Comparison of ENCODE assay signal across 8 mouse cellular contexts in genomic region chr13:100776056-100776419, GRCm38 (mm10). TPM values are rescaled to one million over a fixed set of nuclear protein-coding genes. Genes with fewer than 3 reads are reported as not detected.
DNase-seq lines count a peak whose midpoint lies in the region; ATAC-seq and TF ChIP-seq lines count a peak whose summit lies in the region.

No protein-coding gene starts in this region.

- peak overlapping the region; percentile 85 for H3K9ac ChIP-seq in lung, embryonic 16.5 days (ENCODE audit: low read length)
- H3K9ac ChIP-seq in intestine, postnatal 0 days (ENCODE audit: low read depth, low read length), result 0 out of 2 replicates have a peak overlapping the region, but pooled peaks have one; percentile 27
- peak overlapping the region; percentile 48 for H3K9ac ChIP-seq in neural tube, embryonic 14.5 days (replicated peaks; ENCODE audit: low read depth, low read length)

- H3K27ac ChIP-seq in lung, embryonic 16.5 days (ENCODE audit: low read length), result peak overlapping the region; percentile 63
- no peak overlapping the region for H3K27ac ChIP-seq in intestine, postnatal 0 days (ENCODE audit: low read depth, low read length)
- H3K27ac ChIP-seq in neural tube, embryonic 14.5 days (ENCODE audit: low read depth, low read length), result no peak overlapping the region

- no peak for DNase-seq in lung, postnatal 14 days
- no peak for DNase-seq in layer of hippocampus, postnatal 25 days (ENCODE audit: extremely low spot score in 1 of 2, low spot score in 1 of 2)
- DNase-seq in right cerebral cortex, adult 18-20 months, result no peak
- DNase-seq in right cerebral cortex, postnatal 10 days (ENCODE audit: low spot score in 2 of 2), result no peak

- peak overlapping the region; percentile 87 for H3K4me2 ChIP-seq in lung, embryonic 16.5 days (ENCODE audit: low read depth, low read length)
- H3K4me2 ChIP-seq in intestine, postnatal 0 days (replicated peaks; ENCODE audit: low read depth), result peak overlapping the region; percentile 68
- H3K4me2 ChIP-seq in neural tube, embryonic 14.5 days (ENCODE audit: low read depth, low read length), result peak overlapping the region; percentile 93

- peaks cover 12% of the 10 kb centered on the region for H3K36me3 ChIP-seq in lung, embryonic 16.5 days (ENCODE audit: control insufficient read depth, insufficient read depth, low read length)
- peaks cover 82% of the 10 kb centered on the region for H3K36me3 ChIP-seq in erythroblast, embryonic 14.5 days (ENCODE audit: control insufficient read depth)
- peaks cover 12% of the 10 kb centered on the region; the same call in 1 of the 2 replicates for H3K36me3 ChIP-seq in intestine, postnatal 0 days (ENCODE audit: control insufficient read depth, insufficient read depth)
- no peaks in the 10 kb centered on the region for H3K36me3 ChIP-seq in neural tube, embryonic 14.5 days (ENCODE audit: control insufficient read depth, insufficient read depth, low read length)

- TF ChIP-seq CTCF in intestine, postnatal 0 days (IDR thresholded peaks at IDR 0.05; ENCODE audit: low read depth), result no peak

- H3K4me3 ChIP-seq in lung, embryonic 16.5 days (ENCODE audit: low read length), result peak overlapping the region; percentile 89
- H3K4me3 ChIP-seq in erythroblast, embryonic 14.5 days (replicated peaks), result peak overlapping the region; percentile 95
- H3K4me3 ChIP-seq in intestine, postnatal 0 days (ENCODE audit: low read depth, low read length), result peak overlapping the region; percentile 59
- peak overlapping the region; percentile 62 for H3K4me3 ChIP-seq in neural tube, embryonic 14.5 days (ENCODE audit: low read depth, low read length)

- H3K27me3 ChIP-seq in lung, embryonic 16.5 days (ENCODE audit: control insufficient read depth, insufficient read depth, low read depth, low read length), result no peaks in the 10 kb centered on the region
- H3K27me3 ChIP-seq in erythroblast, embryonic 14.5 days (ENCODE audit: control insufficient read depth), result no peaks in the 10 kb centered on the region
- no peaks in the 10 kb centered on the region for H3K27me3 ChIP-seq in intestine, postnatal 0 days (replicated peaks; ENCODE audit: control insufficient read depth, insufficient read depth, low read length)
- H3K27me3 ChIP-seq in neural tube, embryonic 14.5 days (ENCODE audit: control insufficient read depth, insufficient read depth, low read length), result no peaks in the 10 kb centered on the region

- peaks cover 15% of the 10 kb centered on the region for H3K4me1 ChIP-seq in lung, embryonic 16.5 days (replicated peaks; ENCODE audit: control insufficient read depth, insufficient read depth, low read length)
- peaks cover 85% of the 10 kb centered on the region for H3K4me1 ChIP-seq in erythroblast, embryonic 14.5 days (ENCODE audit: control insufficient read depth)
- H3K4me1 ChIP-seq in intestine, postnatal 0 days (replicated peaks; ENCODE audit: control insufficient read depth, insufficient read depth, low read length), result no peaks in the 10 kb centered on the region
- H3K4me1 ChIP-seq in neural tube, embryonic 14.5 days (ENCODE audit: control insufficient read depth, insufficient read depth, low read length), result peaks cover 5% of the 10 kb centered on the region

- WGBS in lung, embryonic 16.5 days, result 8% methylated on average over 8 of the region's 8 CpGs
- 12% methylated on average over 8 of the region's 8 CpGs for WGBS in intestine, postnatal 0 days
- 11% methylated on average over 8 of the region's 8 CpGs for WGBS in neural tube, embryonic 14.5 days

- 0 out of 2 replicates have a peak, but pooled peaks have one; percentile 6 for ATAC-seq in lung, embryonic 16.5 days (ENCODE audit: low read depth)
- ATAC-seq in intestine, postnatal 0 days, result no peak
- ATAC-seq in neural tube, embryonic 14.5 days (ENCODE audit: low read depth), result no peak; the same call in none of the 2 replicates

- no peaks in the 10 kb centered on the region for H3K9me3 ChIP-seq in lung, embryonic 16.5 days (ENCODE audit: control insufficient read depth, low read length)
- H3K9me3 ChIP-seq in erythroblast, embryonic 14.5 days (ENCODE audit: control insufficient read depth, low read length), result no peaks in the 10 kb centered on the region
- H3K9me3 ChIP-seq in intestine, postnatal 0 days (ENCODE audit: control insufficient read depth), result no peaks in the 10 kb centered on the region
- H3K9me3 ChIP-seq in neural tube, embryonic 14.5 days (ENCODE audit: control insufficient read depth, low read length), result no peaks in the 10 kb centered on the region

RNA-seq across cellular contexts. Expression of gene Cenph, which starts 0.3 kb away (rescaled TPM):
- 31.1 and 35.1 TPM in 2 replicates for polyA plus RNA-seq in lung, embryonic 16.5 days (2015; fragmentation: Nextera tagmentation; extraction: Ambion mirVana)
- polyA plus RNA-seq in erythroblast, embryonic 14.5 days (2012), result 4.0 and 4.3 TPM in 2 replicates
- polyA plus RNA-seq in intestine, postnatal 0 days (2015; fragmentation: Nextera tagmentation; extraction: Ambion mirVana), result 9.5 and 10.4 TPM in 2 replicates
- 4.4 and 5.1 TPM in 2 replicates for polyA plus RNA-seq in neural tube, embryonic 14.5 days (2014; fragmentation: Nextera tagmentation; extraction: Ambion mirVana)
- 1 to 10 TPM in 1 of 2 experiments, under 1 TPM in 1; 0.42 to 1.1 TPM for total RNA-seq in layer of hippocampus, postnatal 25 days (2021)

RNA-seq across cellular contexts. Expression of gene Ccnb1, which starts 10.3 kb away (rescaled TPM):
- 271 and 277 TPM in 2 replicates for polyA plus RNA-seq in lung, embryonic 16.5 days (2015; fragmentation: Nextera tagmentation; extraction: Ambion mirVana)
- 0.67 and 1.6 TPM in 2 replicates for polyA plus RNA-seq in erythroblast, embryonic 14.5 days (2012)
- polyA plus RNA-seq in intestine, postnatal 0 days (2015; fragmentation: Nextera tagmentation; extraction: Ambion mirVana), result 30.3 and 41.3 TPM in 2 replicates
- 18.4 and 25.9 TPM in 2 replicates for polyA plus RNA-seq in neural tube, embryonic 14.5 days (2014; fragmentation: Nextera tagmentation; extraction: Ambion mirVana)
- total RNA-seq in layer of hippocampus, postnatal 25 days (2021), result 1 to 10 TPM; 1.5 TPM

RNA-seq across cellular contexts. Expression of gene Mrps36, which starts 31.6 kb away (rescaled TPM):
- polyA plus RNA-seq in lung, embryonic 16.5 days (2015; fragmentation: Nextera tagmentation; extraction: Ambion mirVana), result 152 and 163 TPM in 2 replicates
- 19.3 and 24.9 TPM in 2 replicates for polyA plus RNA-seq in erythroblast, embryonic 14.5 days (2012)
- 406 and 410 TPM in 2 replicates for polyA plus RNA-seq in intestine, postnatal 0 days (2015; fragmentation: Nextera tagmentation; extraction: Ambion mirVana)
- 156 and 169 TPM in 2 replicates for polyA plus RNA-seq in neural tube, embryonic 14.5 days (2014; fragmentation: Nextera tagmentation; extraction: Ambion mirVana)
- total RNA-seq in layer of hippocampus, postnatal 25 days (2021), result 10 to 100 TPM; 55.9 to 56.0 TPM

RNA-seq across cellular contexts. Expression of gene Cdk7, which starts 45.3 kb away (rescaled TPM):
- polyA plus RNA-seq in lung, embryonic 16.5 days (2015; fragmentation: Nextera tagmentation; extraction: Ambion mirVana), result 89.2 and 90.7 TPM in 2 replicates
- polyA plus RNA-seq in erythroblast, embryonic 14.5 days (2012), result 0.42 and 0.98 TPM in 2 replicates
- polyA plus RNA-seq in intestine, postnatal 0 days (2015; fragmentation: Nextera tagmentation; extraction: Ambion mirVana), result 44.3 and 47.3 TPM in 2 replicates
- 43.6 and 44.1 TPM in 2 replicates for polyA plus RNA-seq in neural tube, embryonic 14.5 days (2014; fragmentation: Nextera tagmentation; extraction: Ambion mirVana)
- 10 to 100 TPM; 36.3 to 38.6 TPM for total RNA-seq in layer of hippocampus, postnatal 25 days (2021)

RNA-seq across cellular contexts. Expression of gene Slc30a5, which starts 57.2 kb away (rescaled TPM):
- 46.2 and 48.4 TPM in 2 replicates for polyA plus RNA-seq in lung, embryonic 16.5 days (2015; fragmentation: Nextera tagmentation; extraction: Ambion mirVana)
- polyA plus RNA-seq in erythroblast, embryonic 14.5 days (2012), result 0.15 TPM in 2 replicates
- polyA plus RNA-seq in intestine, postnatal 0 days (2015; fragmentation: Nextera tagmentation; extraction: Ambion mirVana), result 52.9 and 55.7 TPM in 2 replicates
- polyA plus RNA-seq in neural tube, embryonic 14.5 days (2014; fragmentation: Nextera tagmentation; extraction: Ambion mirVana), result 40.2 and 45.3 TPM in 2 replicates
- 10 to 100 TPM; 37.9 to 40.5 TPM for total RNA-seq in layer of hippocampus, postnatal 25 days (2021)

Comparison
In these comparisons a context has a peak if more than half of its experiments do, and no peak if none do; other contexts are left out.
1. H3K9ac ChIP-seq: peak in every context shown above with its lines; median percentile 85 in lung, embryonic 16.5 days; 48 in neural tube, embryonic 14.5 days; 27 in intestine, postnatal 0 days.